Mouse (Mus musculus): ENCODE data around the gene Atf2. TPM values are rescaled to one million over a fixed set of nuclear protein-coding genes. Genes with fewer than 3 reads are reported as not detected.
"Not testable (repeated sequence)": the region's sequence is repeated elsewhere in the genome, so short reads cannot be mapped to it uniquely, and the experiment has no call there.

Atf2 gene
- polyA plus RNA-seq, 1 experiment from 2014 or later, result 22.8 TPM

DNA sequence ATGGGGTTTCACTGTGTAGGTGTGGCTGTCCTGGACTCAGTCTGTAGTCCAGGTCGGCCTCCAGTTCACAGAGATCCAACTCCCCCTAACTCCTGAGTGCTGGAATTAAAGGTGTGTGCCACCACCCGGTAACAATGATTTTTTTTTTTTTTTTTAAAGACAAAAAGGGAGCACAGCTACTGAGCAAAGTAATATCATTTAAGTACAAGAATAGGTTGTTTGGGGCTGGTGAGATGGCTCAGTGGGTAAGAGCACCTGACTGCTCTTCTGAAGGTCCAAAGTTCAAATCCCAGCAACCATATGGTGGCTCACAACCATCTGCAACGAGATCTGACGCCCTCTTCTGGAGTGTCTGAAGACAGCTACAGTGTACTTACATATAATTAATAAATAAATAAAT, 4.5 kb upstream of the Atf2 start:
- not testable (repeated sequence) for ATAC-seq (ENCODE audit: low read depth); H3K27ac ChIP-seq (ENCODE audit: low read length); H3K27me3 ChIP-seq (ENCODE audit: control insufficient read depth, insufficient read depth, low read depth, low read length); H3K4me3 ChIP-seq (ENCODE audit: low read depth, low read length); H3K9me3 ChIP-seq (replicated peaks; ENCODE audit: control insufficient read depth, low read length); H3K4me2 ChIP-seq (ENCODE audit: low read depth, low read length); H3K9ac ChIP-seq (ENCODE audit: low read depth, low read length); H3K36me3 ChIP-seq (ENCODE audit: control insufficient read depth, insufficient read depth); H3K4me1 ChIP-seq (ENCODE audit: control insufficient read depth, low read depth, low read length)
- WGBS (ENCODE audit: insufficient replicate concordance), result 66% methylated on average over 4 of the region's 4 CpGs

DNA sequence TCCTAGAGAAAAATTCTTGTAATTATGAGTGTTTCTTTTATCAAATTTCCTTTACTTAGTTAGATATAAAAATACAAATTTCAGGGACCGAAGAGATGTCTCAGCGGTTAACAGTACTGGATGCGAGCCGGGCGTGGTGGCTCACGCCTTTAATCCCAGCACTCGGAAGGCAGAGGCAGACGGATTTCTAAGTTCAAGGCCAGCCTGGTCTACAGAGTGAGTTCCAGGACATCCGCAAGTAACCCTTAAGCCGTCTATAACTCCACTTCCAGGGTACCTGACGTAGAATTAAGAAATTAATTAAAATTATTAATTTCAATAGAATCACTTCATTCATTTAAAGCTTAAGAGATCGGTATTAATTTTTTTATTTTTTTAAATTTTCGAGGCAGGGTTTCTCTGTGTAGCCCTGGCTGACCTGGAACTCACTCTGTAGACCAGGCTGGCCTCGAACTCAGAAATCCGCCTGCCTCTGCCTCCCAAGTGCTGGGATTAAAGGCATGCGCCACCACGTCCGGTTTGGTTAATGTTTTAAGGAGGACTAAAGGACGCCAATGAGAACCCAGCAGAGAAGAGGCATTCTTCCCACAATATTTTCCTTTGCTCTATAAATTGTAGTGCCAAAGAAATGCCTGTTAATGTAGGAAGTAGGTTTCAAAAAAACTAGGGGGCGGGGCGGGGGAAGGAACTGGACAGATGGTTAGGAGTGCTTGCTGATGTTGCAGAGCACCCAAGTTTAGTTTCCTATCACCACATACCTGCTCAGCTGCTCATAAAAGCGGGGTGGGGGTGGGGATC, 1.2 kb upstream of the Atf2 start:
- ATAC-seq (ENCODE audit: low read depth), result no peak
- H3K4me3 ChIP-seq (ENCODE audit: low read depth, low read length), result peak overlapping the region; percentile 73
- peak overlapping the region; percentile 81 for H3K4me2 ChIP-seq (ENCODE audit: low read depth, low read length)
- H3K9ac ChIP-seq (ENCODE audit: low read depth, low read length), result peak overlapping the region; percentile 65
- H3K27me3 ChIP-seq (ENCODE audit: control insufficient read depth, insufficient read depth, low read depth, low read length), result no peaks in the 10 kb centered on the region
- peak overlapping the region; percentile 83 for H3K27ac ChIP-seq (ENCODE audit: low read length)
- H3K4me1 ChIP-seq (ENCODE audit: control insufficient read depth, low read depth, low read length), result peaks cover 8% of the 10 kb centered on the region
- no peaks in the 10 kb centered on the region for H3K36me3 ChIP-seq (ENCODE audit: control insufficient read depth, insufficient read depth)
- 48% methylated on average over 22 of the region's 22 CpGs for WGBS (ENCODE audit: insufficient replicate concordance)
- no peaks in the 10 kb centered on the region for H3K9me3 ChIP-seq (replicated peaks; ENCODE audit: control insufficient read depth, low read length)

DNA sequence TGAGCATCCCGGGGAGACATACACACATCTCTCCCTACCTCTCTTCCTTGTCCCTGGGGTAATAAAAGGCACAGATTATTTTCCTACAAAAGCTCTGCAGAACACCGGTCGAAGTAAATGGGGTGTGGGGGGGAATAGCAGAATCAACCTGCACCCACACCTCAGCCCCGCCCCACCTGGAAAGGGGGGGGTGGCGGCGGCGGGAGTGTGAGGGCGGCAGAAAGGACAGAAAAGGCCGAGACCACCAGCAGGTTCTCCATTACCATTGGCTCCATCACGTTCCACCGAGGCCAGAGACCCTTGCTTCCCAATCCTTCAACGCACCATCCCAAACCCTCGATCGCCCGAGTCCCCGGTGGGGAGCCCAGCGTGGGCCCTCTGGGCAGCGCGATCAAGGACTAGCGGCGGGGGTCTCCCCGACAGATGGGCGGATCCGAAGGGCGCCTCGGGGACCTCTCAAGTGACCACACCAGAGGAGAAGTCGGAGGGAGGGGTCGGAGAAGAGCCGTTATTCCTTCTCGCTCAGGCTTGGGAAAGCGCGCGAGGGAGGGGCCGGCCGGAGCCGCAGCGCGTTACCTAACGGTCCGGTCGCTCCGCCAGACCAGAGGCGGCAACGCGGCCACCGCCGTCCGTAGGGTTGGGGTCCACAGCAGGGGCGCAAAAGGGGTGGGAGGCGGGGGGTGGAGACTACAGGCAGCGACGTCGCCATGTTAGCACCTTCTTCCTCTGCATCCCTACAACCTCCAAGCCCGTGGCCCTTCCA, 557 bp downstream of the Atf2 start:
- no peaks in the 10 kb centered on the region for H3K9me3 ChIP-seq (replicated peaks; ENCODE audit: control insufficient read depth, low read length)
- H3K4me1 ChIP-seq (ENCODE audit: control insufficient read depth, low read depth, low read length), result peaks cover 8% of the 10 kb centered on the region
- H3K27me3 ChIP-seq (ENCODE audit: control insufficient read depth, insufficient read depth, low read depth, low read length), result no peaks in the 10 kb centered on the region
- peak overlapping the region; percentile 100 for H3K4me3 ChIP-seq (ENCODE audit: low read depth, low read length)
- under 1% methylated on average over 52 of the region's 54 CpGs for WGBS (ENCODE audit: insufficient replicate concordance)
- H3K4me2 ChIP-seq (ENCODE audit: low read depth, low read length), result peak overlapping the region; percentile 87
- H3K36me3 ChIP-seq (ENCODE audit: control insufficient read depth, insufficient read depth), result no peaks in the 10 kb centered on the region
- ATAC-seq (ENCODE audit: low read depth), result peak; percentile 25
- peak overlapping the region; percentile 99 for H3K9ac ChIP-seq (ENCODE audit: low read depth, low read length)
- peak overlapping the region; percentile 92 for H3K27ac ChIP-seq (ENCODE audit: low read length)

DNA sequence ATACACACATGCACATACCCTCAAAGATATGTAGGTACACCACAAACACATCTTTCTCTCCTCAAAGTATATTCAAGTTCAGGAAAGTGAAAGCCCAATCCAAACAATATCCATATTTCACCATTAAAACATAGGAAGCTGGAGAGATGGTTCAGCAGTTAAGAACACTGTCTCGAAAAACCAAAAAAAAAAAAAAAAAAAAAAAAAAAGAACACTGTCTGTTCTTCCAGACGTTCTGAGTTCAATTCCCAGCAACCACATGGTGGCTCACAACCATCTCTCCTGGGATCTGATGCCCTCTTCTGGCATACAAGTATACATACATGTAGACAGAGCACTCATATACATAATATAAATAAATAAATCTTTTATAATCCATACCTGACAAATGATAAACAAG, 6.4 kb downstream of the Atf2 start:
- Histone ChIP-seq H3K9ac (ENCODE audit: low read depth, low read length) (no peak overlapping the region), H3K27me3 (ENCODE audit: control insufficient read depth, insufficient read depth, low read depth, low read length) (no peaks in the 10 kb centered on the region), H3K9me3 (replicated peaks; ENCODE audit: control insufficient read depth, low read length) (no peaks in the 10 kb centered on the region), H3K27ac (ENCODE audit: low read length) (no peak overlapping the region), H3K4me1 (ENCODE audit: control insufficient read depth, low read depth, low read length) (no peaks in the 10 kb centered on the region; the same call in 1 of the 2 replicates), H3K4me3 (ENCODE audit: low read depth, low read length) (no peak overlapping the region), H3K4me2 (ENCODE audit: low read depth, low read length) (no peak overlapping the region), H3K36me3 (ENCODE audit: control insufficient read depth, insufficient read depth) (no peaks in the 10 kb centered on the region)
- no peak for ATAC-seq (ENCODE audit: low read depth)
- WGBS (ENCODE audit: insufficient replicate concordance), result 50% methylated on average over 2 of the region's 2 CpGs

DNA sequence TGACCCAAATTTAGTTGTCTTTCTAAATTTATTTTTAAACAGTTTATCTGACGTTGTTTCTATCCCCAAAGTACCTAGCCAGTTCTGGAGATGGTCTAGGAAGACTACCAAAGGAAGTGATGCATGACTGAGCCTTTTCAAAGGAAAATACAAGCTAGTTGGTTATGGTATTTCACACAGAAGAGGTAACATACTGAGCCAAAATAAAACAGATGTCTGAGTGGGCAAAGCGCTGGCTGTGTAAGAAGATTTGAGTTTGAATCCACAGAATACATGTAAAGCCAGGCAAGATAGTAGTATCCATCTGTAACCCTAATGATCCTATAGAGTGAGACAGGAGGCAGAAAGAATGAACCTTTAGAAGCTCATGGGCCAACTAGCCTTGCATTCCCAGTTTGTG, 14.5 kb downstream of the Atf2 start:
- Histone ChIP-seq H3K27ac (ENCODE audit: low read length) (no peak overlapping the region), H3K36me3 (ENCODE audit: control insufficient read depth, insufficient read depth) (peaks cover 1% of the 10 kb centered on the region; the same call in 1 of the 2 replicates), H3K9ac (ENCODE audit: low read depth, low read length) (no peak overlapping the region), H3K4me2 (ENCODE audit: low read depth, low read length) (no peak overlapping the region), H3K27me3 (ENCODE audit: control insufficient read depth, insufficient read depth, low read depth, low read length) (no peaks in the 10 kb centered on the region), H3K4me3 (ENCODE audit: low read depth, low read length) (no peak overlapping the region), H3K9me3 (replicated peaks; ENCODE audit: control insufficient read depth, low read length) (no peaks in the 10 kb centered on the region), H3K4me1 (ENCODE audit: control insufficient read depth, low read depth, low read length) (no peaks in the 10 kb centered on the region)
- 73% methylated on average over 2 of the region's 2 CpGs for WGBS (ENCODE audit: insufficient replicate concordance)
- no peak for ATAC-seq (ENCODE audit: low read depth)

DNA sequence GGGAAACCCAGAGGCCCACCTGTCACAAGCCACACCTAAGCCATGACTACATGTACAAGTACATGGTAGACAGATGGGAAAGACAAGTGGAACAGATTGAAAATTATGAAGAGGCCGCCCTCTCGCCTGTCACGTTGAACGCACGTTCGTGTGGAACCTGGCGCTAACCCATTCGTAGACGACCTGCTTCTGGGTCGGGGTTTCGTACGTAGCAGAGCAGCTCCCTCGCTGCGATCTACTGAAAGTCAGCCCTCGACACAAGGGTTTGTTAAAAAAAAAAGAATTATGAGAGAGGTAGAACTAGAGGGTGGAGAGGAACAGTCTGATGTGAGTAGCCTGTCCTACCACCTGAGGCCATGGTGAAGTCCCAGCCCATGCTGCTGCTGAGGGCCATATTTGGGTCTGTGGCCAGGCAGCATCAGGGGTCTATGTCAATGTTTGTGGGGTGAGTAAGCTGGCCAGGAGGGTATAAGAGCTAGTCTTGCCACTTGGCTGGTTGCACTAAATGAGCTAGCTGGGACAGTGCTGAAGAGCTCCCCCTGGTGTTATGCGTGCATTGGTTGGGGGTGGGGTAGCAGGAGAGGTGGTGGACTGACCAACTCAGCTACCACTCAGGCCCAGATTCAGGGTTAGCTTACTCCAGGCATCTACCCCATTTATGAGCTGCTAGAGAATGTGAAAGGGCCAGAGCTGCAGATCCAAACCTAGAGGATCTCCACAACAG, 24.5 kb downstream of the Atf2 start:
- Histone ChIP-seq H3K4me3 (ENCODE audit: low read depth, low read length) (no peak overlapping the region), H3K27me3 (ENCODE audit: control insufficient read depth, insufficient read depth, low read depth, low read length) (no peaks in the 10 kb centered on the region), H3K4me2 (ENCODE audit: low read depth, low read length) (no peak overlapping the region), H3K27ac (ENCODE audit: low read length) (no peak overlapping the region), H3K9me3 (replicated peaks; ENCODE audit: control insufficient read depth, low read length) (no peaks in the 10 kb centered on the region), H3K9ac (ENCODE audit: low read depth, low read length) (no peak overlapping the region), H3K4me1 (ENCODE audit: control insufficient read depth, low read depth, low read length) (no peaks in the 10 kb centered on the region), H3K36me3 (ENCODE audit: control insufficient read depth, insufficient read depth) (peaks cover 2% of the 10 kb centered on the region; the same call in 1 of the 2 replicates)
- ATAC-seq (ENCODE audit: low read depth), result peak; percentile 35; the same call in 1 of the 2 replicates
- WGBS (ENCODE audit: insufficient replicate concordance), result 71% methylated on average over 16 of the region's 16 CpGs

DNA sequence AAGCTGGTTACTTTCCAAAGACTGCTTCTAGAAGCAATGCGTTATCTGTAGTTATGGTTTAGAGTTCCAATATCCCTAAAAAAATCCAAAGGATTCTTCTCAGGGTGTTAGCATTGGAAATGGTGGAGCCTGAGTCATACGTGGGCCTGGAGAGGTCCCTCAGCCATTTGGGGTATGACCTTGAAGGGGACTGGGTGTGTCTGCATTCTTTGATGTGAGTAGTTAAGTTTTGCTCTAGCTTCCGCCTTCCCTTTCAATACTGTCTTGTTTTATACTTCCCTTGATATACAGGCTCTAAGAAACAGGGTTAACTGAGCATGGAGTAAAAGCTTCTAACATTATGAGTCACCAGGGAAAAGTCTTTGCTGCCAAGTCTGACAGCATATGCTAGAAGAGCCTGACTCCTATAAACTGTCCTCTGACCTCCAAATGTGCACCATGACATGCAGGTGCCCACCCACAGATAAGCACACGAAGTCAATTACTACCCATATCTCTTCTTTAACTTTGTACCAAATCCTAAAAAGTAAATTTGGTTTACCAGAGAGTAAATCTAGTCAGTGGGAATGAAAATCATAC, 32.3 kb downstream of the Atf2 start:
- H3K9ac ChIP-seq (ENCODE audit: low read depth, low read length), result no peak overlapping the region
- ATAC-seq (ENCODE audit: low read depth), result no peak
- H3K4me1 ChIP-seq (ENCODE audit: control insufficient read depth, low read depth, low read length), result no peaks in the 10 kb centered on the region
- H3K36me3 ChIP-seq (ENCODE audit: control insufficient read depth, insufficient read depth), result no peaks in the 10 kb centered on the region
- no peak overlapping the region for H3K4me3 ChIP-seq (ENCODE audit: low read depth, low read length)
- no peaks in the 10 kb centered on the region for H3K9me3 ChIP-seq (replicated peaks; ENCODE audit: control insufficient read depth, low read length)
- H3K27me3 ChIP-seq (ENCODE audit: control insufficient read depth, insufficient read depth, low read depth, low read length), result no peaks in the 10 kb centered on the region
- H3K4me2 ChIP-seq (ENCODE audit: low read depth, low read length), result no peak overlapping the region
- 63% methylated on average over 4 of the region's 4 CpGs for WGBS (ENCODE audit: insufficient replicate concordance)
- no peak overlapping the region for H3K27ac ChIP-seq (ENCODE audit: low read length)

DNA sequence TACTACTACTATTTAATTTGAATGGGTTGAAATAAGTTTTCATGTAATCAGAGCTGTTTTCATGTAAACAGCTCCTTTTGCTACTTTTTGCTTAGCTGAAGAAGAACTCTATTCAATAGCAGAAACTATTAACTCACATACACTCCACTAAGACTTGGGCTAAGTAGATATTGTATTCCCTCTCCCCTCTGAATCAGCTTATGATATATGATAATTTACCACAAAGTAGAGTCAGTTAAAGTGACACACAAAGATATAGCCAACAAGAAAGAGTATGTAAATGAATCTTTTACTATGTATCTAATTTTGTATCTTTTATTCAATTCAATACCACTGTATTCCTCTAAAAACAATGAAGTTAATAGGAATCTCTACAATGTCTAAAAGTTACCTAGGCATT, 35.1 kb downstream of the Atf2 start:
- no peak overlapping the region for H3K4me2 ChIP-seq (ENCODE audit: low read depth, low read length)
- H3K4me3 ChIP-seq (ENCODE audit: low read depth, low read length), result no peak overlapping the region
- no peak overlapping the region for H3K27ac ChIP-seq (ENCODE audit: low read length)
- H3K27me3 ChIP-seq (ENCODE audit: control insufficient read depth, insufficient read depth, low read depth, low read length), result no peaks in the 10 kb centered on the region
- no peak for ATAC-seq (ENCODE audit: low read depth)
- H3K9ac ChIP-seq (ENCODE audit: low read depth, low read length), result no peak overlapping the region
- no peaks in the 10 kb centered on the region for H3K4me1 ChIP-seq (ENCODE audit: control insufficient read depth, low read depth, low read length)
- no peaks in the 10 kb centered on the region for H3K9me3 ChIP-seq (replicated peaks; ENCODE audit: control insufficient read depth, low read length)
- no peaks in the 10 kb centered on the region for H3K36me3 ChIP-seq (ENCODE audit: control insufficient read depth, insufficient read depth)
